Mouse (Mus musculus) hindbrain, embryonic 10.5 days (tissue): ENCODE data around the gene Got2. TPM values are rescaled to one million over a fixed set of nuclear protein-coding genes. Genes with fewer than 3 reads are reported as not detected.

Source experiments
- DNase-seq: peaks from one replicate; pipeline ENCODE4 v3.0.0-alpha.2; 2017; ENCODE audit warnings: low spot score
- H3K27ac ChIP-seq: fragments of 300-500 bp; sonication (generic); 2 replicates; pipeline ENCODE4 v1.5.1; 2016; ENCODE audit warnings: mild to moderate bottlenecking, moderate library complexity
- H3K27me3 ChIP-seq: fragments of 300-500 bp; sonication (generic); 2 replicates; pipeline ENCODE4 v1.6.1; 2016; ENCODE audit warnings: mild to moderate bottlenecking; ENCODE audit not compliant: poor library complexity, insufficient read depth, severe bottlenecking
- H3K36me3 ChIP-seq: fragments of 300-500 bp; sonication (generic); 2 replicates; pipeline ENCODE4 v1.6.1; 2016; ENCODE audit warnings: mild to moderate bottlenecking, moderate library complexity
- H3K4me1 ChIP-seq: fragments of 300-500 bp; sonication (generic); replicated peaks from 2 replicates; pipeline ENCODE4 v1.6.1; 2016; ENCODE audit warnings: mild to moderate bottlenecking
- H3K4me3 ChIP-seq: fragments of 300-500 bp; sonication (generic); 2 replicates; pipeline ENCODE4 v1.5.1; 2016; ENCODE audit warnings: mild to moderate bottlenecking, moderate library complexity
- H3K9me3 ChIP-seq: fragments of 300-500 bp; sonication (generic); 2 replicates; pipeline ENCODE4 v1.6.1; 2016; ENCODE audit warnings: mild to moderate bottlenecking, moderate library complexity
- WGBS: fragments of 180-500 bp; shearing (Covaris S2); methylation state at CpG from one replicate; pipeline ENCODE4 v1.1.7; 2016; 5-methylcytosine and 5-hydroxymethylcytosine counted together
- polyA plus RNA-seq: library from polyadenylated mRNA; unstranded; fragments of >200 nt; fragmentation: Nextera tagmentation; extraction: Ambion mirVana; gene quantifications from 2 replicates; pipeline ENCODE4 v1.2.1, GENCODE M21; 2016

Gene Got2
- polyA plus RNA-seq, result 181 and 228 TPM in 2 replicates

GRCm38 (mm10) chr8:95888285-95889136 lies at the start of gene Got2:
Got2 (minus strand) TSS chr8:95888547.
- 9% methylated on average over 31 of the region's 31 CpGs for WGBS
- Histone ChIP-seq H3K27ac (peak within 1 kb of the TSS; percentile 95), H3K9me3 (no peaks in the 10 kb centered on the region), H3K36me3 (0 out of 2 replicates have a peak, but pooled peaks cover 1% of the 10 kb centered on the region), H3K4me1 (peaks cover 19% of the 10 kb centered on the region), H3K27me3 (no peaks in the 10 kb centered on the region), H3K4me3 (peak within 1 kb of the TSS; percentile 91)
- DNase-seq, result peak; percentile 94

GRCm38 (mm10) chr8:95932841-95933240 lies 44.5 kb upstream of the Got2 start:
- Histone ChIP-seq H3K36me3 (no peaks in the 10 kb centered on the region), H3K4me1 (peaks cover 10% of the 10 kb centered on the region), H3K27me3 (no peaks in the 10 kb centered on the region), H3K27ac (no peak overlapping the region), H3K9me3 (no peaks in the 10 kb centered on the region), H3K4me3 (no peak overlapping the region)
- 95% methylated on average over 5 of the region's 5 CpGs for WGBS
- DNase-seq, result no peak

- Histone ChIP-seq H3K27ac (no peak overlapping the region), H3K36me3 (no peaks in the 10 kb centered on the region), H3K4me3 (no peak overlapping the region), H3K9me3 (no peaks in the 10 kb centered on the region), H3K27me3 (no peaks in the 10 kb centered on the region), H3K4me1 (peaks cover 10% of the 10 kb centered on the region)
- no peak for DNase-seq
- WGBS, result 60% methylated on average over 4 of the region's 4 CpGs
These were observed 41.5 kb upstream of the Got2 start for GRCm38 (mm10) chr8:95929821-95930220.

GRCm38 (mm10) chr8:95916106-95916505 lies 27.8 kb upstream of the Got2 start:
- WGBS, result 3% methylated on average over 9 of the region's 9 CpGs

GRCm38 (mm10) chr8:95914905-95915643 lies 26.7 kb upstream of the Got2 start:
- Histone ChIP-seq H3K4me1 (peaks cover 8% of the 10 kb centered on the region; the same call in 1 of the 2 replicates), H3K36me3 (no peaks in the 10 kb centered on the region), H3K9me3 (no peaks in the 10 kb centered on the region), H3K27ac (no peak overlapping the region), H3K27me3 (no peaks in the 10 kb centered on the region), H3K4me3 (no peak overlapping the region)
- WGBS, result 13% methylated on average over 7 of the region's 7 CpGs
- peak; percentile 80 for DNase-seq

More at GRCm38 (mm10) chr8:95916106-95916505, 27.8 kb upstream of the Got2 start:
- H3K27ac ChIP-seq, result no peak overlapping the region
- no peaks in the 10 kb centered on the region for H3K9me3 ChIP-seq
- H3K4me3 ChIP-seq, result peak overlapping the region; percentile 43
- DNase-seq, result peak; percentile 45
- H3K27me3 ChIP-seq, result no peaks in the 10 kb centered on the region
- peaks cover 8% of the 10 kb centered on the region; the same call in 1 of the 2 replicates for H3K4me1 ChIP-seq
- H3K36me3 ChIP-seq, result no peaks in the 10 kb centered on the region

GRCm38 (mm10) chr8:95911240-95911639 lies 22.9 kb upstream of the Got2 start:
- Histone ChIP-seq H3K27me3 (no peaks in the 10 kb centered on the region), H3K36me3 (no peaks in the 10 kb centered on the region), H3K4me3 (no peak overlapping the region), H3K27ac (no peak overlapping the region), H3K4me1 (peaks cover 6% of the 10 kb centered on the region; the same call in 1 of the 2 replicates), H3K9me3 (no peaks in the 10 kb centered on the region)
- DNase-seq, result no peak
- WGBS, result 86% methylated on average over 5 of the region's 5 CpGs

GRCm38 (mm10) chr8:95907885-95908284 lies 19.5 kb upstream of the Got2 start:
- H3K4me1 ChIP-seq, result no peaks in the 10 kb centered on the region
- DNase-seq, result no peak
- H3K4me3 ChIP-seq, result no peak overlapping the region
- no peaks in the 10 kb centered on the region for H3K36me3 ChIP-seq
- WGBS, result 84% methylated on average over 11 of the region's 11 CpGs
- H3K9me3 ChIP-seq, result no peaks in the 10 kb centered on the region
- no peaks in the 10 kb centered on the region for H3K27me3 ChIP-seq
- H3K27ac ChIP-seq, result no peak overlapping the region

GRCm38 (mm10) chr8:95906738-95907137 lies 18.4 kb upstream of the Got2 start:
- H3K9me3 ChIP-seq, result no peaks in the 10 kb centered on the region
- H3K27ac ChIP-seq, result no peak overlapping the region
- no peak overlapping the region for H3K4me3 ChIP-seq
- 91% methylated on average over 9 of the region's 9 CpGs for WGBS
- H3K36me3 ChIP-seq, result no peaks in the 10 kb centered on the region
- no peak for DNase-seq
- no peaks in the 10 kb centered on the region for H3K27me3 ChIP-seq
- peaks cover 8% of the 10 kb centered on the region for H3K4me1 ChIP-seq

GRCm38 (mm10) chr8:95901864-95902263 lies 13.5 kb upstream of the Got2 start:
- H3K4me3 ChIP-seq, result 0 out of 2 replicates have a peak overlapping the region, but pooled peaks have one; percentile 22
- 25% methylated on average over 7 of the region's 7 CpGs for WGBS
- peak; percentile 57 for DNase-seq
- H3K27ac ChIP-seq, result peak overlapping the region; percentile 79
- peaks cover 15% of the 10 kb centered on the region for H3K4me1 ChIP-seq
- H3K36me3 ChIP-seq, result no peaks in the 10 kb centered on the region
- H3K9me3 ChIP-seq, result no peaks in the 10 kb centered on the region
- no peaks in the 10 kb centered on the region for H3K27me3 ChIP-seq

GRCm38 (mm10) chr8:95893701-95894100 lies 5.4 kb upstream of the Got2 start:
- H3K9me3 ChIP-seq, result no peaks in the 10 kb centered on the region
- WGBS, result 80% methylated on average over 5 of the region's 5 CpGs
- H3K4me1 ChIP-seq, result no peaks in the 10 kb centered on the region
- no peak overlapping the region for H3K27ac ChIP-seq
- no peak for DNase-seq
- H3K27me3 ChIP-seq, result no peaks in the 10 kb centered on the region
- H3K4me3 ChIP-seq, result no peak overlapping the region
- no peaks in the 10 kb centered on the region for H3K36me3 ChIP-seq

- Histone ChIP-seq H3K36me3 (0 out of 2 replicates have a peak, but pooled peaks cover 3% of the 10 kb centered on the region), H3K4me3 (peak overlapping the region; percentile 91), H3K4me1 (peaks cover 19% of the 10 kb centered on the region), H3K27me3 (no peaks in the 10 kb centered on the region), H3K9me3 (no peaks in the 10 kb centered on the region), H3K27ac (peak overlapping the region; percentile 95)
- peak; percentile 89 for DNase-seq
- WGBS, result under 1% methylated on average over 38 of the region's 38 CpGs
These were observed 616 bp downstream of the Got2 start for GRCm38 (mm10) chr8:95887578-95888284.
